Mouse (Mus musculus): Measurements from ENCODE around the gene Defb19.

DNA sequence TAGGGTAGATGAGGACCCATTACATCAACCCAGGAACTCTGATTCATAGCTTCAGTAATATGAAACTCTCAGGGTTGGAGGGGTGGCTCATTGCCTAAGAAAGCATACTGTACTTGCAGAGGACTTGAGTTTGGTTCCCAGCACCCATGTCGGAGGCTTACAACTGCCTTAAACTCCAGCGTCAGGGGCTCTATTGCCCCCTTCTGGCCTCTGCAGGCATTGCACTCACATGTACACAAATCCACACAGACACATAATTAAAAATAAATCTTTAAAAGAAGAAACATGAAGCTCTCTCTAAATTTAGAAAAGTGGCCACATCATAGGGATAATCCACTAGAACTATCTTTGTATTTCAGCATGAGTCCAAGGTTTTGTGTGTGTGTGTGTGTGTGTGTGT is 37.2 kb downstream of the Defb19 start:
- TF ChIP-seq POLR2A (IDR thresholded peaks at IDR 0.05; ENCODE audit: borderline replicate concordance, low read depth, low read length) (no peak), CTCF (IDR thresholded peaks at IDR 0.05; ENCODE audit: low read depth, low read length) (0 out of 2 replicates have a peak, but pooled peaks have one; percentile 7)
